Mouse (Mus musculus): ENCODE measurements around the gene Gm11444. TPM values are rescaled to one million over a fixed set of nuclear protein-coding genes. Genes with fewer than 3 reads are reported as not detected.

The Gm11444 gene
- polyA plus RNA-seq, 1 experiment, result not detected

DNA sequence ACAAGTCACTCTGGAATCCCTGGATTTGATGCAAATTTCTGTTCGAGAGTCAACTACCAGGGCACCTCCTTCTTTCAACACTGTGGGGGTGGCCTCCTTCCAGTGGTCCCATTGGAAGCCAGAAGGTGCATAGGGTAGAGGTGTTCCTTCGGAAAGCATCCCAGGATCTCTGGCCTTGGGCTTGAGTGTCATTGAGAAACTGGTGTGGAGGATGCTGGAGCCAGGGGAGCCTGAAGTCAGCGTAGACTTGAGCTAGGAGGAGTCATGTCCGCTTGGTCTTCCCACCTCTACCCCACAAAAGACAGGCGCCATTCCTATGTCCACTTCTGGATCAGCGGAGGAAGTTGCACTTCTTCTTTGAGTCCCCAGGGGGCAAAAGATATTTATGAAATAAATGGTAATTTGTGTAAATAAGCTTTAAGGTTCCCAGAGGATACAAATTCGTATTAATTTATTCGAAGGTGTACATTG is 8.9 kb downstream of the Gm11444 start:
- no peak for TF ChIP-seq GATA1 (IDR thresholded peaks at IDR 0.05; ENCODE audit: low read length)

GRCm38 (mm10) chr11:85840803-85841145 is 9.4 kb downstream of the Gm11444 start:
- no peak for TF ChIP-seq GATA1 (IDR thresholded peaks at IDR 0.05; ENCODE audit: low read length)

DNA sequence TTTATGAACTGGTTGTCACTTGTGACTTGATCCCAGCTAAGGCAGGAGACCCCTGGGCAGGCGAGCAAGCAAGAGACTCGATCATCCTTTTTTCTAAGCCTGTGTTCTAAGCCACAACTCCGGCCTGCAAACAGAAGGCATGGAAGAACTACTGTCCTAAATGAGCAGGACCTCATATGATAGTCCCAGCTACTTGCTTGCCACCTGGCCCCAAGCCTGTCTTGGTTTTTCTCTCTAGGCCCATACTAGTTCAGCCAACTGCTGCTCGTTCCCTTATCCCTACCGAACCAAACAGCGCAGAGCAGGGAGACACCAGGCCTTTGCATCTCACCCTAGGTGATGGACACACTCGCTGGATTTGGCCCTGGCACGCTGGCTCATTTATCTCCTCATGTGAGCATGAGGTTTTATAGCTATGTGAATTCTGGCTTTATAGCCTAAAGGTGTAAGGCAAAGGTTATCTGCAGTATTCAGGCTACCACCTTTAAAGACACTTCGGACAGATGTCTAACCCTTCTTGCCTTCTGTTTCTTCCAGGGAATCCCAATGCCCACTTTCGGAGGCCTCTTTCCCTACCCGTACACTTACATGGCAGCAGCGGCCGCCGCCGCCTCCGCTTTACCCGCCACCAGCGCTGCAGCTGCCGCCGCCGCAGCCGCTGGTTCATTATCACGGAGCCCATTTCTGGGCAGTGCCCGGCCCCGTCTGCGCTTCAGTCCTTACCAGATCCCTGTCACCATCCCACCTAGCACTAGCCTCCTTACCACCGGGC is 9.9 kb downstream of the Gm11444 start:
- no peak for TF ChIP-seq GATA1 (IDR thresholded peaks at IDR 0.05; ENCODE audit: low read length)

- no peak for TF ChIP-seq GATA1 (IDR thresholded peaks at IDR 0.05; ENCODE audit: low read length)
Observed at GRCm38 (mm10) chr11:85839258-85840030, 10.7 kb downstream of the Gm11444 start.

DNA sequence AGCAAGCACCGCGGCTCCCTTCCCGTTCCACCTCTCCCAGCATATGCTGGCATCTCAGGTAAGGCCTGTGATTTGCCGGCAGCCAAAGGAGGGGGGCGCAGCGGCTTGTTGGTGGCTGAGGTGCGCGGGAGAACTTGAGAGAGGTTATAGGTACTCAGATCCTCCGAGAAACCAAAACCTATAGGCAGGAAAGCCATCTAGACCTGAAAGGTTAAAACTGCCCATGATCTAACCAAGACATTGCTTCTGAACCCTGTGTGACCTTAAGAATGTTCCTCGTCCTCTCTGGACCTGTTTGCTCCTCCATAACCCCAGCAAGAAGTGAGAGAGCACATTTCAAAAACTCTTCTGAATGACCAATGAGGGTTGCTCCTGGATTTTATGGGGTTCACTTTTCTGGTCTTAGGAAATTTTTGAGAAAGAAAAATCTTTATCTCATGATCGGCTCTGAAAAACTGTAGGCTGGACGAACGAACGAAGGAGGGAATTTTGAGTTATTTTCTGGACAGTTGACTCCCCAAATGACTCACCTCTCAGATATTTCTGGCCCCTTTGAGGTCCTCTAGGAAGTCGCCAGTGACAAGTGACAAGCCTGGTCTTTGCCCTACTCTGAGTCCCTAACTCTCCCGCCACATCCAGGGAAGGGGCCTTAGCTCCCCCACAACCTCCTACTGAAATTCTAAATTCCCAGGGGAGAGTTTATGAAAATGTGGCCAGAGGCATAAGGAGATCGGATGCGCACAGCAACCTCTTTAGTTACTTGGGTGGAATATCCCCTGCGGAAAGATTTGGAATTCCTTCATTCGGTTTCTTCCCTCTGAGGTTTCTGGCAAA is 11.5 kb downstream of the Gm11444 start:
- no peak for TF ChIP-seq GATA1 (IDR thresholded peaks at IDR 0.05; ENCODE audit: low read length)

GRCm38 (mm10) chr11:85837648-85838423 is 12.3 kb downstream of the Gm11444 start:
- TF ChIP-seq GATA1 (IDR thresholded peaks at IDR 0.05; ENCODE audit: low read length), result no peak

- no peak for TF ChIP-seq GATA1 (IDR thresholded peaks at IDR 0.05; ENCODE audit: low read length)
Observed at GRCm38 (mm10) chr11:85837291-85837647, 12.9 kb downstream of the Gm11444 start.

DNA sequence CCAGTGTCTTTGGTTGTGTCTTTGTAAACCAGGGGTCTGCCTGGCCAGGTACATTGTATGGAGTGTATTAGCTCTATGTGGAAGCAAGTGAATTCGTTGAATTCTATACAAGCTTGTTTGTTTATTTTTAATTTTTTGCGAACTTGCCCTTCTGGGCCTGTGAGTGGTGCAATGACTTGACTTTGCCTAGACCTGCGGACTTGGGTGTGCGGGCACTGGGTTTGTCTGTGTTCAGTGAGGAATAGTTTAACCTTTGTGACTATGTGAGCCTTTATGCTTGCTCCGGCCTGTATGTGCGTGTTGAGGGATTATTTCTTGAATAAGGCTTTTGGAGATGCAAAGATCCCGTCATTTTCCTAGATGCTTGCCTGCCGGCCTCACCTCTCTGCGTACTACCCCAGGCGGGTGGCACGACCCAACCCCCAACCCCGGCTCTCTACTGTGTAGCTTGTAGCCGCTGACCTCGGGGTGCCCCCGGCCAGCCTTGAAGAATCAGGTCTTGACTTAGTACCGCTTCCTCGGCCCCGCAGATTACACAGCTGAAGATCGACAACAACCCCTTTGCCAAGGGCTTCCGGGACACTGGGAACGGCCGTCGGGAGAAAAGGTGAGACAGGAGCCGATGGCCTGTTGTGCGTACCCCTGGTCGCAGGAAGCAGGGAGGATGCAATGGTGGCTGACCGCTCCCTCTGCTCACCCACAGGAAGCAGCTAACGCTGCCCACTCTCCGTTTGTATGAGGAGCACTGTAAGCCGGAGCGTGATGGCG is 13.4 kb downstream of the Gm11444 start:
- no peak for TF ChIP-seq GATA1 (IDR thresholded peaks at IDR 0.05; ENCODE audit: low read length)

DNA sequence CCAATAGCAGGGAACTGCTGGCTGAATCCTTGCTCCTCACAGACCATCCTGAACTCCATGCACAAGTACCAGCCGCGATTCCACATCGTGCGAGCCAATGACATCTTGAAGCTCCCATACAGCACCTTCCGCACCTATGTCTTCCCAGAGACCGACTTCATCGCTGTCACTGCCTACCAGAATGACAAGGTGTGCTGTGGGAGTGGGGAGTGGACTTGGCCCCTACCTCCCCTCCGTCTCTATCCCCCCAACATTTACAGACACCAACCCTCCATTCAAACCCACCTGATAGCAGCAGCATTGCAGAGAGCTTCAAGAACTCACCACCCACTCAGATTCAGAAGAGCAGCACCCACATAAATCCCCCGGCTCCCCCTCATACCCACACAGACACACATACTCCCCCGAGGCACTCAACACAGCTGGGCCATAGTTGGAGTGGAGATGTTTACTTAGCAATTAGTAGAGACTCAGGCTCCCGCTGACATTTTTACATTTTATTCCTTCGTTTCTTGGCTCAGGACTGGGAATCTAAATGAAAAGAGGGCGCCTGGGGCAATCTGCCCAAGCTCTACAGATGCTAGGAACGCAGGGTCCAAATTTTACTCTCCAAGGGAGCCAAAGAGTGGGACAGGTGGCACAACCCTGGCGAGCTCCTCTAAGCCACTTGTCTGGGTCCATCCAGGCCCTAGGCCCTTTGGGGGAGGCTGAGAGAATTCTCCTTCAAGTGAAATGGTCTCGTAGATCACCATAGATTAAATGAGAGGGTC is 14.2 kb downstream of the Gm11444 start:
- no peak for TF ChIP-seq GATA1 (IDR thresholded peaks at IDR 0.05; ENCODE audit: low read length)

DNA sequence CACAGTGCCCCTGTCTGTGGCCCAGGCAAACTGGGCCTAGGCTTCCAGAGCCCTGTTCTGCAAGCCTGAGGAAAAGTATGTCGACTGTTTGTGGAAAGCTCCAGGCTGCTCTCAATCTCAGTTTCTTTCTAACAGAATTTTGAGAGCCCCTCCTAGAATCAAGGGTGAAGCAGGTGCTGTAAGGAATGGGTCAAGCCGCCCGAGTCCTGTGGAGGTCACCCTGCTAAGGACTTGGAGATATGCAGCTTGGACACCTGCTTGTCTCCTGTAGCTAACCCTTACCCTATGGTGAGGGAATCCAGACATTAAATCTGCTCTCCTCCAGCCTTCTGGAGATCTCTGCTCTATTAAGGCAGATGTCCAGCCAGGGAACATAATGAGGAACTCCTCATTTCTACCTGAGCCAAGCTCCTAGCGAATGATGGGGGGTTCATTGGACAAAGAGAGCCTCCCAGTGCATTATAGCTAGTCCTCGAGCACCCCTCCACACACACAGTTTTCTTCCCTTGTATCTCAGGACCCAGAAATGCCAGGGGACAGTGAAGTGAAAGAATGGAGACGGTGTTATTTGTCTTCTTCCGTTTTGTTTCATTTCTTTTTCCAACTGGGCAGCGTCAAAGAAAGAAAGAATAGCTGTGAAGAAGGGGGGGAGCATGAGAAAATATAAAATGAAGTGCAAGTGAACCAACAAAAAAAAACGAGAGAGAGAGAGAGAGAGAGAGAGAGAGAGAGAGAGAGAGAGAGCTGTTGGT is 15.0 kb downstream of the Gm11444 start:
- TF ChIP-seq GATA1 (IDR thresholded peaks at IDR 0.05; ENCODE audit: low read length), result no peak

DNA sequence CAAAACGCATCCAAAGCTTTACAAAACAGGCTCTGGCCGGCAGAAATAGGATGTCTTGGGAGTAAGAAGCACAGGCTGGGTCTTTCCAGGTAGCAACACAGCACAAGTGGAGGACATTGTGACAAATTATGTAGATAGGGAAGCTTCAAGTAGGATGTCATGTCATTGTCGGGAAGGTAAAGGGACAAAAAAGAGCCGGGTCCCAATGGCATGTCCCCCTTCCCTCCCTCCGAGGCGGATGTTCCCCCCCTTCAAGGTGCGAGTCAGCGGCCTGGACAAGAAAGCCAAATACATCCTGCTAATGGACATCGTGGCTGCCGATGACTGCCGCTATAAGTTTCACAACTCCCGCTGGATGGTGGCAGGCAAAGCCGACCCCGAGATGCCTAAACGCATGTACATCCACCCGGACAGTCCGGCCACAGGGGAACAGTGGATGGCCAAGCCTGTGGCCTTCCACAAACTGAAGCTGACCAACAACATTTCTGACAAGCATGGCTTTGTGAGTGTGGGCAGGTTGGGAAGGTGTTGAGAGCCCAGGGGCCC is 15.7 kb downstream of the Gm11444 start:
- no peak for TF ChIP-seq GATA1 (IDR thresholded peaks at IDR 0.05; ENCODE audit: low read length)

- TF ChIP-seq GATA1 (IDR thresholded peaks at IDR 0.05; ENCODE audit: low read length), result no peak
Observed at GRCm38 (mm10) chr11:85833761-85834385, 16.3 kb downstream of the Gm11444 start.

Data from G1E-ER4 (cell line).